Mouse (Mus musculus) embryonic fibroblast, embryonic 13.5 days (primary cell): ENCODE data around the gene Popdc3. TPM values are rescaled to one million over a fixed set of nuclear protein-coding genes. Genes with fewer than 3 reads are reported as not detected.

Experiments used
- H3K27ac ChIP-seq: 2 replicates; pipeline ENCODE4 v1.5.1; 2012; ENCODE audit warnings: low read length, control low read depth, inconsistent platforms; ENCODE audit not compliant: insufficient read depth
- H3K4me1 ChIP-seq: 2 replicates; pipeline ENCODE4 v1.6.1; 2011; ENCODE audit warnings: low read length; ENCODE audit not compliant: control insufficient read depth, insufficient read depth
- H3K4me3 ChIP-seq: 2 replicates; pipeline ENCODE4 v1.5.1; 2011; ENCODE audit warnings: mild to moderate bottlenecking, control low read depth, low read length; ENCODE audit not compliant: insufficient read depth
- CTCF ChIP-seq: IDR thresholded peaks from 2 replicates; pipeline ENCODE4 v1.5.1; 2011; ENCODE audit warnings: mild to moderate bottlenecking, control low read depth, low read length, moderate library complexity, borderline replicate concordance; ENCODE audit not compliant: insufficient read depth
- POLR2A ChIP-seq: IDR thresholded peaks from 2 replicates; pipeline ENCODE4 v1.6.1; 2011; ENCODE audit warnings: low read depth, mild to moderate bottlenecking, control low read depth, low read length, moderate library complexity
- polyA plus RNA-seq: library from polyadenylated mRNA; stranded (reverse); fragments of >200 nt; gene quantifications from 2 replicates; pipeline ENCODE4 v1.2.4, GENCODE M21; 2011; ENCODE audit warnings: low read depth; ENCODE audit not compliant: missing spikeins, insufficient read length

Popdc3 gene
- polyA plus RNA-seq, 1 experiment: not detected

- Histone ChIP-seq H3K27ac (no peak overlapping the region), H3K4me1 (no peaks in the 10 kb centered on the region), H3K4me3 (no peak overlapping the region)
- TF ChIP-seq CTCF (no peak), POLR2A (no peak)
These were observed 26.8 kb upstream of the Popdc3 start for GRCm38 (mm10) chr10:45151137-45151536.

DNA sequence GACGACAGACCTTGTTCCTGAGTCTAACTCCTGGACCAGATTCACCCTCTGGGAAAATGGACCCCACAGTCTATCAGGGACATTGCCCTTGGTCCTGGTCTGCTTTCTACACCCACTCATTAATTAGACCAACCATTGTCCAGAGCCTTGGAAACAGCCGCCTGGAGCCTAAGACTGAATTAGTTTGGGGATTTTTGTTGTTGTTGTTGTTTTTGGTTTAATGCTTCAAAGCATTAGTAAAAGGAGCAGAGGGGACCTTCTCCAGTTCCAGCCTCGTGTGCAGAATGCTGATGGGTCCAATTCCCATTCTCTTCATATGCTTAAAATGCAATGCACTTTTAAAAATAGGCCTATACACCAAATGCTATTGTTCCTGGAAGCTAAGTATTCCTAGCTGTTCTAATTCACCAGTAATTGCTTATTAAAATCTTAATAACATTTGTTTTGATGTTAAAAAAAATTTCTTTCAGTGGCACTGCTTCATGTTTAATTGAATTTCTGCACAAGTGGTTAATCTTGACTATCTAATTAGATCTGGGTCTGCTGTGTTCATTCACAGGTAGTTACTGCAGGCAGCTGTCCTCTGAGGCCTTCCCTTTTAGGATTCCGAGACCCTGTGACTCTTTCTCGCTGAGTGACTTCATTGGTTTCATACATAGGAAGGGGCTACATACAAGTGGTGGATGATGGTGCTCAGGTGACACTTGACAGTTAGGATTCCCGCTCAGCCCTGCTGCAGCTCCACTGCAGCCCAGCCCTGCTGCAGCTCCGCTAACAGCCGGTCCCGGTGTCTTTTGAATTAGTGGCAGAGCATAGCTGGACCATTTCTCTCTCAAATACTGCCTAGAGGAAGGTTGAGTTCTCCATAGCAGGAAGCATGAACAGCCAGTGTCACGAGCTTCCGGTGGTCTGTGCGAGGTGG, 25.9 kb upstream of the Popdc3 start:
- Histone ChIP-seq H3K27ac (no peak overlapping the region), H3K4me3 (no peak overlapping the region), H3K4me1 (no peaks in the 10 kb centered on the region)
- TF ChIP-seq CTCF (no peak), POLR2A (no peak)

- Histone ChIP-seq H3K27ac (no peak overlapping the region), H3K4me3 (no peak overlapping the region), H3K4me1 (no peaks in the 10 kb centered on the region)
- TF ChIP-seq CTCF (no peak), POLR2A (no peak)
These were observed 23.3 kb upstream of the Popdc3 start for GRCm38 (mm10) chr10:45154557-45155060.

DNA sequence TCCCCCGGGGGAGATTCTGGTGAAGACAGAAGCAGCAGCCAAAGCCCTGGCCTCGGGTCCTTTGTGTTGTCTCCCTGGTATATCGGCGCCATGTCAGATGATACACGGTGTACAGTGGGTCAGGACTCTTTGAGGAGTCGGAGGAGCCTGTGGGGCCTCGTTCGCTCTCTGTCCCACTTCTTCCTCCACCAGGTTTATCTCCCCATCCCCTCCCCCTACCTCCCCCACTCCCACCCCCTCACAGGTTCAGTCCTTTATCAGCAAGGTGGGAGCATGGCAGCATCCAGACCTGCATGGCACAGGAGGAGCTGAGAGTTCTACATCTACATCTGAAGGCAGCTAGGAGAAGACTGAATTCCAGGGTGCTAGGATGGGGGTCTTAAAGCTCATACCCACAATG, 12.0 kb upstream of the Popdc3 start:
- no peak for TF ChIP-seq POLR2A
- TF ChIP-seq CTCF: no peak
- Histone ChIP-seq H3K27ac (no peak overlapping the region), H3K4me1 (no peaks in the 10 kb centered on the region), H3K4me3 (no peak overlapping the region)

GRCm38 (mm10) chr10:45173927-45174326, 4.0 kb upstream of the Popdc3 start:
- H3K27ac ChIP-seq: no peak overlapping the region
- no peaks in the 10 kb centered on the region for H3K4me1 ChIP-seq
- no peak for TF ChIP-seq CTCF
- no peak for TF ChIP-seq POLR2A
- no peak overlapping the region for H3K4me3 ChIP-seq

GRCm38 (mm10) chr10:45174345-45174744, 3.6 kb upstream of the Popdc3 start:
- no peaks in the 10 kb centered on the region for H3K4me1 ChIP-seq
- TF ChIP-seq CTCF (no peak), POLR2A (no peak)
- H3K27ac ChIP-seq: no peak overlapping the region
- H3K4me3 ChIP-seq: no peak overlapping the region

- H3K27ac ChIP-seq: no peak overlapping the region
- no peak overlapping the region for H3K4me3 ChIP-seq
- TF ChIP-seq CTCF (no peak), POLR2A (no peak)
- H3K4me1 ChIP-seq: peaks cover 2% of the 10 kb centered on the region; the same call in 1 of the 2 replicates
These were observed 2.9 kb downstream of the Popdc3 start for GRCm38 (mm10) chr10:45180677-45181326.

DNA sequence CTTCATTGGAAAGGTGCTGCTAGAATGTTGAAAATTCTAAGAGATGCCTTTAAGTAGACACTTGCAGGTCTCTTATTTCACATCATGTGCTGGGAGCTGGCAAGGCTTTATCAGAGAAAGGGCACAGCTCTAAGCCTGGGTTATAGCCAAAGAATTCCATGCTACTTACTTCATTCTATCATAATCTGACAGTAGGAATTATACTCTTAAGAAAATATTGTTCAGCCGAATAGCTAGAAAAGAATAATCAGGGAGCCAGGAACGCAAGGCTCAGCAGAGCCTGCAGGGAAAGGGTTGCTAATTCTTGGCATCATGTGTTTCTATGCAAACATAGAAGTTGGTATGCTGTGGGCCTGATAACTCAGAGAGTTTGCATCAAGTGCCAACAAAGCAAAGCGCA, 3.4 kb downstream of the Popdc3 start:
- no peak for TF ChIP-seq CTCF
- TF ChIP-seq POLR2A: no peak
- peaks cover 2% of the 10 kb centered on the region; the same call in 1 of the 2 replicates for H3K4me1 ChIP-seq
- no peak overlapping the region for H3K4me3 ChIP-seq
- H3K27ac ChIP-seq: no peak overlapping the region

DNA sequence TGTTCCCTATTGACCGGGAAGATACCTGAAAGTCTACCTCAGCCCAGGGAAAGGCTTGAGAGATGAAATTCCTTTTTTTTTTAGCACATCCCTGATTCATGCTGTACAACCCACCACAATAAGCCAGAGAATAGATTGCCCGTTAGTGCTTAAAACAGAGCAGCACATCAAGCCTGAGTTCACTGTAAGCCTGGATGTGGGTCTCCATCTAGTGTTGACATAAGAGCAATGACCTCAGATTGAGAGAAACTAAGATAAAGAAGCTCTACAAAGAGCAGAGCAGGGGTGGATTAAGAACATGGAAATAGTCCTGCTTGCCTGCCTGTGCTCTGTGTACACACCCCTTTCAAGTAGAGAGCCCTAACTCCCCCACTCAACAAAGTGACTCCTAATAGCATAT, 7.6 kb downstream of the Popdc3 start:
- Histone ChIP-seq H3K27ac (no peak overlapping the region), H3K4me1 (peaks cover 2% of the 10 kb centered on the region; the same call in 1 of the 2 replicates), H3K4me3 (no peak overlapping the region)
- TF ChIP-seq POLR2A (no peak), CTCF (no peak)
